Mouse (Mus musculus): ENCODE measurements at regions not wholly inside any gene's neighbourhood (a gene's known extent, or its start where the extent isn't known, plus 50 kb on each side); places are given as distances from the start of the nearest gene placed in this dataset.

- Histone ChIP-seq H3K27ac (ENCODE audit: low read length) (no peak overlapping the region), H3K36me3 (ENCODE audit: control insufficient read depth, insufficient read depth, low read length) (no peaks in the 10 kb centered on the region), H3K9me3 (ENCODE audit: control insufficient read depth, low read length) (no peaks in the 10 kb centered on the region), H3K9ac (ENCODE audit: low read length) (no peak overlapping the region), H3K4me3 (ENCODE audit: low read length) (no peak overlapping the region), H3K27me3 (ENCODE audit: control insufficient read depth, insufficient read depth, low read depth, low read length) (no peaks in the 10 kb centered on the region), H3K4me2 (ENCODE audit: low read depth, low read length) (no peak overlapping the region), H3K4me1 (replicated peaks; ENCODE audit: control insufficient read depth, insufficient read depth, low read length) (no peaks in the 10 kb centered on the region; the same call in 1 of the 2 replicates)
- ATAC-seq (ENCODE audit: low read depth) = peak; percentile 65; the same call in 1 of the 2 replicates
These were observed 289.2 kb upstream of the Zfp64 start for GRCm38 (mm10) chr2:169244572-169244971.

- 77% methylated on average over 9 of the region's 9 CpGs for WGBS
- Histone ChIP-seq H3K9me3 (ENCODE audit: control insufficient read depth, low read length) (no peaks in the 10 kb centered on the region), H3K27me3 (ENCODE audit: control insufficient read depth, insufficient read depth, low read depth, low read length) (no peaks in the 10 kb centered on the region), H3K4me1 (replicated peaks; ENCODE audit: control insufficient read depth, insufficient read depth, low read length) (no peaks in the 10 kb centered on the region; the same call in 1 of the 2 replicates), H3K9ac (ENCODE audit: low read length) (no peak overlapping the region), H3K4me2 (ENCODE audit: low read depth, low read length) (no peak overlapping the region), H3K27ac (ENCODE audit: low read length) (no peak overlapping the region), H3K36me3 (ENCODE audit: control insufficient read depth, insufficient read depth, low read length) (no peaks in the 10 kb centered on the region), H3K4me3 (ENCODE audit: low read length) (no peak overlapping the region)
- ATAC-seq (ENCODE audit: low read depth) = no peak
These were observed 288.6 kb upstream of the Zfp64 start for GRCm38 (mm10) chr2:169243981-169244380.

- H3K9me3 ChIP-seq (ENCODE audit: control insufficient read depth, low read length) = no peaks in the 10 kb centered on the region
- no peak overlapping the region for H3K4me2 ChIP-seq (ENCODE audit: low read depth, low read length)
- H3K36me3 ChIP-seq (ENCODE audit: control insufficient read depth, insufficient read depth, low read length) = no peaks in the 10 kb centered on the region
- H3K27ac ChIP-seq (ENCODE audit: low read length) = no peak overlapping the region
- 88% methylated on average over 4 of the region's 4 CpGs for WGBS
- H3K9ac ChIP-seq (ENCODE audit: low read length) = no peak overlapping the region
- peaks cover 6% of the 10 kb centered on the region for H3K4me1 ChIP-seq (replicated peaks; ENCODE audit: control insufficient read depth, insufficient read depth, low read length)
- no peak for ATAC-seq (ENCODE audit: low read depth)
- H3K27me3 ChIP-seq (ENCODE audit: control insufficient read depth, insufficient read depth, low read depth, low read length) = no peaks in the 10 kb centered on the region
- H3K4me3 ChIP-seq (ENCODE audit: low read length) = no peak overlapping the region
These were observed 282.5 kb upstream of the Zfp64 start for GRCm38 (mm10) chr2:169237856-169238255.

- no peaks in the 10 kb centered on the region for H3K27me3 ChIP-seq (ENCODE audit: control insufficient read depth, insufficient read depth, low read depth, low read length)
- no peaks in the 10 kb centered on the region for H3K36me3 ChIP-seq (ENCODE audit: control insufficient read depth, insufficient read depth, low read length)
- WGBS = 80% methylated on average over 9 of the region's 9 CpGs
- H3K4me3 ChIP-seq (ENCODE audit: low read length) = no peak overlapping the region
- H3K9me3 ChIP-seq (ENCODE audit: control insufficient read depth, low read length) = no peaks in the 10 kb centered on the region
- H3K4me2 ChIP-seq (ENCODE audit: low read depth, low read length) = no peak overlapping the region
- no peak overlapping the region for H3K9ac ChIP-seq (ENCODE audit: low read length)
- no peak overlapping the region for H3K27ac ChIP-seq (ENCODE audit: low read length)
- peaks cover 6% of the 10 kb centered on the region for H3K4me1 ChIP-seq (replicated peaks; ENCODE audit: control insufficient read depth, insufficient read depth, low read length)
- ATAC-seq (ENCODE audit: low read depth) = no peak
These were observed 281.9 kb upstream of the Zfp64 start for GRCm38 (mm10) chr2:169237321-169237720.

- WGBS = 47% methylated on average over 11 of the region's 11 CpGs
- H3K27ac ChIP-seq (ENCODE audit: low read length) = peak overlapping the region; percentile 65
These were observed 279.1 kb upstream of the Zfp64 start for GRCm38 (mm10) chr2:169234368-169235070.

GRCm38 (mm10) chr2:169233151-169234123 is 278.1 kb upstream of the Zfp64 start:
- peak; percentile 85 for ATAC-seq (ENCODE audit: low read depth)
- no peaks in the 10 kb centered on the region for H3K36me3 ChIP-seq (ENCODE audit: control insufficient read depth, insufficient read depth, low read length)
- H3K4me1 ChIP-seq (replicated peaks; ENCODE audit: control insufficient read depth, insufficient read depth, low read length) = peaks cover 6% of the 10 kb centered on the region
- no peak overlapping the region for H3K4me3 ChIP-seq (ENCODE audit: low read length)
- 56% methylated on average over 14 of the region's 14 CpGs for WGBS
- no peak overlapping the region for H3K9ac ChIP-seq (ENCODE audit: low read length)
- H3K4me2 ChIP-seq (ENCODE audit: low read depth, low read length) = no peak overlapping the region
- H3K27ac ChIP-seq (ENCODE audit: low read length) = peak overlapping the region; percentile 65
- no peaks in the 10 kb centered on the region for H3K27me3 ChIP-seq (ENCODE audit: control insufficient read depth, insufficient read depth, low read depth, low read length)
- H3K9me3 ChIP-seq (ENCODE audit: control insufficient read depth, low read length) = no peaks in the 10 kb centered on the region

More at GRCm38 (mm10) chr2:169234368-169235070, 279.1 kb upstream of the Zfp64 start:
- Histone ChIP-seq H3K9ac (ENCODE audit: low read length) (no peak overlapping the region), H3K4me1 (replicated peaks; ENCODE audit: control insufficient read depth, insufficient read depth, low read length) (peaks cover 6% of the 10 kb centered on the region), H3K4me2 (ENCODE audit: low read depth, low read length) (no peak overlapping the region), H3K4me3 (ENCODE audit: low read length) (no peak overlapping the region), H3K36me3 (ENCODE audit: control insufficient read depth, insufficient read depth, low read length) (no peaks in the 10 kb centered on the region), H3K9me3 (ENCODE audit: control insufficient read depth, low read length) (no peaks in the 10 kb centered on the region), H3K27me3 (ENCODE audit: control insufficient read depth, insufficient read depth, low read depth, low read length) (no peaks in the 10 kb centered on the region)
- ATAC-seq (ENCODE audit: low read depth) = peak; percentile 76

- no peak overlapping the region for H3K4me2 ChIP-seq (ENCODE audit: low read depth, low read length)
- no peak overlapping the region for H3K27ac ChIP-seq (ENCODE audit: low read length)
- no peak overlapping the region for H3K9ac ChIP-seq (ENCODE audit: low read length)
- 62% methylated on average over 8 of the region's 8 CpGs for WGBS
- no peaks in the 10 kb centered on the region for H3K27me3 ChIP-seq (ENCODE audit: control insufficient read depth, insufficient read depth, low read depth, low read length)
- H3K4me3 ChIP-seq (ENCODE audit: low read length) = no peak overlapping the region
- H3K9me3 ChIP-seq (ENCODE audit: control insufficient read depth, low read length) = no peaks in the 10 kb centered on the region
- ATAC-seq (ENCODE audit: low read depth) = no peak
- H3K4me1 ChIP-seq (replicated peaks; ENCODE audit: control insufficient read depth, insufficient read depth, low read length) = no peaks in the 10 kb centered on the region
- no peaks in the 10 kb centered on the region for H3K36me3 ChIP-seq (ENCODE audit: control insufficient read depth, insufficient read depth, low read length)
These were observed 266.9 kb upstream of the Zfp64 start for GRCm38 (mm10) chr2:169222264-169222663.

- Histone ChIP-seq H3K4me3 (ENCODE audit: low read length) (no peak overlapping the region), H3K27me3 (ENCODE audit: control insufficient read depth, insufficient read depth, low read depth, low read length) (no peaks in the 10 kb centered on the region), H3K4me1 (replicated peaks; ENCODE audit: control insufficient read depth, insufficient read depth, low read length) (no peaks in the 10 kb centered on the region), H3K9ac (ENCODE audit: low read length) (no peak overlapping the region), H3K27ac (ENCODE audit: low read length) (no peak overlapping the region), H3K36me3 (ENCODE audit: control insufficient read depth, insufficient read depth, low read length) (no peaks in the 10 kb centered on the region), H3K4me2 (ENCODE audit: low read depth, low read length) (no peak overlapping the region), H3K9me3 (ENCODE audit: control insufficient read depth, low read length) (0 out of 2 replicates have a peak, but pooled peaks cover 2% of the 10 kb centered on the region)
- WGBS = 72% methylated on average over 7 of the region's 7 CpGs
- ATAC-seq (ENCODE audit: low read depth) = no peak
These were observed 265.8 kb upstream of the Zfp64 start for GRCm38 (mm10) chr2:169221141-169221540.

GRCm38 (mm10) chr2:169215546-169216043 is 260.2 kb upstream of the Zfp64 start:
- H3K9ac ChIP-seq (ENCODE audit: low read length) = no peak overlapping the region
- no peak for ATAC-seq (ENCODE audit: low read depth)
- no peak overlapping the region for H3K4me3 ChIP-seq (ENCODE audit: low read length)
- 78% methylated on average over 18 of the region's 18 CpGs for WGBS
- no peak overlapping the region for H3K27ac ChIP-seq (ENCODE audit: low read length)
- H3K4me1 ChIP-seq (replicated peaks; ENCODE audit: control insufficient read depth, insufficient read depth, low read length) = peaks cover 9% of the 10 kb centered on the region
- H3K27me3 ChIP-seq (ENCODE audit: control insufficient read depth, insufficient read depth, low read depth, low read length) = no peaks in the 10 kb centered on the region
- H3K4me2 ChIP-seq (ENCODE audit: low read depth, low read length) = no peak overlapping the region
- no peaks in the 10 kb centered on the region for H3K36me3 ChIP-seq (ENCODE audit: control insufficient read depth, insufficient read depth, low read length)
- 0 out of 2 replicates have a peak, but pooled peaks cover 2% of the 10 kb centered on the region for H3K9me3 ChIP-seq (ENCODE audit: control insufficient read depth, low read length)
